Mouse (Mus musculus) NIH3T3 (cell line): ENCODE data around the gene Usp4.

Experiments
- DNase-seq: peaks from one replicate; pipeline ENCODE4 v3.0.0-alpha.2; 2012; ENCODE audit warnings: low read depth

Gene Usp4

GRCm38 (mm10) chr9:108412221-108412620 is 64.6 kb downstream of the Usp4 start:
- peak; percentile 31 for DNase-seq

- DNase-seq, result no peak
These were observed 80.7 kb downstream of the Usp4 start, which contains the start of gene Ccdc36 for GRCm38 (mm10) chr9:108428384-108428783. TSS of gene Ccdc36 (minus strand) at chr9:108428484.

- no peak for DNase-seq
These were observed 83.9 kb downstream of the Usp4 start for GRCm38 (mm10) chr9:108431431-108432067.

- DNase-seq, result no peak
These were observed 88.5 kb downstream of the Usp4 start, which contains the start of gene BC048562 for GRCm38 (mm10) chr9:108436182-108436581. TSS of gene BC048562 (plus strand) at chr9:108436482.

- DNase-seq, result no peak
These were observed 91.5 kb downstream of the Usp4 start for GRCm38 (mm10) chr9:108439176-108439575.

- DNase-seq, result no peak
These were observed 92.8 kb downstream of the Usp4 start for GRCm38 (mm10) chr9:108440485-108440884.

- peak; percentile 24 for DNase-seq
These were observed 93.7 kb downstream of the Usp4 start for GRCm38 (mm10) chr9:108441236-108441919.
